Mouse (Mus musculus) heart, embryonic 11.5 days (tissue): ENCODE measurements around the gene Slc6a8. TPM values are rescaled to one million over a fixed set of nuclear protein-coding genes. Genes with fewer than 3 reads are reported as not detected.
A peak's percentile ranks its signal among the peaks of the same experiment; 100 is the strongest.

Experiments used
- ATAC-seq: fragments of 200-750 bp; cut with Nextera tagmentation; replicated peaks from 2 replicates; pipeline ENCODE4 v1.8.0; 2017; ENCODE audit warnings: moderate library complexity; ENCODE audit not compliant: insufficient number of reproducible peaks, low FRiP score, low TSS enrichment
- H3K27ac ChIP-seq: fragments of 300-500 bp; sonication (generic); 2 replicates; pipeline ENCODE4 v1.5.1; 2014; ENCODE audit warnings: mild to moderate bottlenecking, low read depth, low read length
- H3K27me3 ChIP-seq: fragments of 300-500 bp; sonication (generic); 2 replicates; pipeline ENCODE4 v1.6.1; 2014; ENCODE audit warnings: mild to moderate bottlenecking, low read length, mixed read lengths; ENCODE audit not compliant: control insufficient read depth, insufficient read depth
- H3K36me3 ChIP-seq: fragments of 300-500 bp; sonication (generic); 2 replicates; pipeline ENCODE4 v1.6.1; 2014; ENCODE audit warnings: mild to moderate bottlenecking, low read length, moderate library complexity, mixed read lengths; ENCODE audit not compliant: control insufficient read depth, insufficient read depth
- H3K4me1 ChIP-seq: fragments of 300-500 bp; sonication (generic); 2 replicates; pipeline ENCODE4 v1.6.1; 2014; ENCODE audit warnings: low read length; ENCODE audit not compliant: control insufficient read depth, insufficient read depth
- H3K4me2 ChIP-seq: fragments of 300-500 bp; sonication (generic); 2 replicates; pipeline ENCODE4 v1.6.1; 2014; ENCODE audit warnings: mild to moderate bottlenecking, moderate library complexity
- H3K4me3 ChIP-seq: fragments of 300-500 bp; sonication (generic); 2 replicates; pipeline ENCODE4 v1.5.1; 2014; ENCODE audit warnings: low read depth, low read length
- H3K9ac ChIP-seq: fragments of 300-500 bp; sonication (generic); 2 replicates; pipeline ENCODE4 v1.6.1; 2014; ENCODE audit warnings: mild to moderate bottlenecking, low read depth, low read length, moderate library complexity
- H3K9me3 ChIP-seq: fragments of 300-500 bp; sonication (generic); replicated peaks from 2 replicates; pipeline ENCODE4 v1.6.1; 2016; ENCODE audit warnings: low read length; ENCODE audit not compliant: control insufficient read depth
- WGBS: fragments of 180-500 bp; shearing (Covaris S2); extraction: QIAGEN DNeasy Blood & Tissue Kit; methylation state at CpG from one replicate; pipeline ENCODE4 v1.1.7; 2014; ENCODE audit not compliant: insufficient replicate concordance; 5-methylcytosine and 5-hydroxymethylcytosine counted together
- polyA plus RNA-seq: library from polyadenylated mRNA; unstranded; fragments of >200 nt; fragmentation: Nextera tagmentation; extraction: Ambion mirVana; gene quantifications from 2 replicates; pipeline ENCODE4 v1.2.1, GENCODE M21; 2014

The Slc6a8 gene
- polyA plus RNA-seq, 1 experiment from 2014 or later = 8.2 TPM

DNA sequence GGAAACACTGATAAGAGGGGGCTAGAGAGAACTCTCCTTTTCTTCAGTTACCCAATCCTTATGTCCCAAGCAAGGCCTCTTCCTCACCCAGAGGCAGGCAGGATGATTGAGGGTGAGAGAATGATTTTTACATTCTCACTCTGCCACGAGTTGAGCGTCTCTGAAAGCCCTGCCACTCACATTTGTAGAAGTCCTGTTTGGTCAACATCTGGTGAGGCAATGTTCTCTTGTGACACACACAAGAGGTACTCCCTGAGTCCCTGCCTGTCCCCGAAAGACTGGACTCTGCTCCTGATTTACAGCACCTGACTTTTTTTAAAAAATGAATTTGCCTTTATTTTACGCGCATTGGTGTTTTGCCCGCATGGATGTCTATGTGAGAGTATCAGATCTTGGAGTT lies 19.6 kb upstream of the Slc6a8 start:
- no peak for ATAC-seq
- 76% methylated on average over 6 of the region's 6 CpGs for WGBS

DNA sequence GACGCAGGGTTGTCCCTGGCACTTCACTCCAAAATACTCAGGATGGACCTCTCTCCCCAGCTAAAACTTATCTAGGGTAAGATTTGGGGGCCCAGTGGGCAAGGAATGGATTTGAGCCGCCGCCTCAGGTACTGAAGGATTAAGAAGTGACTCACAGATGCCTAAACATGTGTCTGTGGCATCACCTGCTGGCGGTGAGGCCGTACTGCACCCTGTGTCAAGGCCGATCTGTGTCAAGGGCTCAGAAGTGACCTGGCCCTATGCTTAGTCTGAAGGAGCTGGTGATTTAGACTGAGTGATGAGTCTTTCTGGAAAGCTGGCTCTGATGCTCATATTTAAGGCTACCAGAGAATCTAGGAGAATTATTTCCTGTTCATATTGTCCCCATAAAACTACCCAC lies 18.8 kb upstream of the Slc6a8 start:
- no peak overlapping the region for H3K4me2 ChIP-seq
- no peak overlapping the region for H3K4me3 ChIP-seq
- H3K36me3 ChIP-seq = no peaks in the 10 kb centered on the region
- ATAC-seq = no peak
- WGBS = 8% methylated on average over 6 of the region's 6 CpGs
- H3K9ac ChIP-seq = no peak overlapping the region
- no peak overlapping the region for H3K27ac ChIP-seq
- no peaks in the 10 kb centered on the region for H3K9me3 ChIP-seq
- no peaks in the 10 kb centered on the region for H3K4me1 ChIP-seq
- H3K27me3 ChIP-seq = peaks cover 5% of the 10 kb centered on the region

More for the DNA sequence above, 19.6 kb upstream of the Slc6a8 start:
- Histone ChIP-seq H3K36me3 (no peaks in the 10 kb centered on the region), H3K4me2 (no peak overlapping the region), H3K4me1 (no peaks in the 10 kb centered on the region), H3K27me3 (peaks cover 5% of the 10 kb centered on the region), H3K9me3 (no peaks in the 10 kb centered on the region), H3K27ac (no peak overlapping the region), H3K9ac (no peak overlapping the region), H3K4me3 (no peak overlapping the region)

DNA sequence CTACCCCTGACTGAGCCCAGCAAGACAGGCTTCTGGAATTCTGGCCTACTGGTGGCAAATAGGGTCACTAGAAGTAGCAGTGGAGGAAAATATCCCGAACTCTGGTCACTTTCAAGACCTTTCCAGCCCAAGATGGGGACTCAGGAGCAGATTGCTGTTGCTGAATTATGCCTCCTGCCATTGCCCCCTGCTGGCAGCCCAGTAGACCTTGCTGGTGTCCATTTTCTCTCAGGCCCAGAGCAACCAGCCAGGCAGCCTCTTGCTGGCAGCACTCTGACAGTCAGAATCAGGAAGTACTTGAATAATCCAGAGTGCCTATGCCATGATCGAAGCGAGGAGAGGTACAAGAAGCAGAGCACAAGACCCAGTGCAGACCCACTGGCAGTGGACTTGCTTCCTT lies 17.4 kb upstream of the Slc6a8 start:
- H3K27me3 ChIP-seq = peaks cover 7% of the 10 kb centered on the region
- H3K9me3 ChIP-seq = no peaks in the 10 kb centered on the region
- H3K36me3 ChIP-seq = no peaks in the 10 kb centered on the region
- H3K4me2 ChIP-seq = no peak overlapping the region
- WGBS = 65% methylated on average over 3 of the region's 3 CpGs
- no peak for ATAC-seq
- H3K4me1 ChIP-seq = no peaks in the 10 kb centered on the region
- no peak overlapping the region for H3K4me3 ChIP-seq
- H3K27ac ChIP-seq = no peak overlapping the region
- H3K9ac ChIP-seq = no peak overlapping the region

DNA sequence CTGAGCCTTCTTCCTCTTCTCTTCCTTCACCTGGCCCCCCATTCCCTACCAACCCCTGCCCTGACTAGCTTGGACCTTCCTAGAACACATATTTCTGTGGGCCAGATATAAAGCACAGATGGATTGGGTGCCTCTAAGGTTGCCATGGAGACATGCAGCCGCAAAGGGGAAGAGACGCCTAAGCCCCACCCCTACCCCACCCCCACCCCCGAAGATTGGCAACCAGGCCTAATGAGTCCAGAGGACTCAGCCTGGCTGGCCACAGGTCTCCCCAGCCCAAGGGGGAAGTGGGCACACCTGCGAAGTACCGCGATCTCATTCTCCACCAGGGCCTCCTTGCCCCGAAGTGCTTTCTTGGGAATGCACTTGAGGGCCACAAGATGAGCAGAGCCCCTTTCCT lies 14.6 kb upstream of the Slc6a8 start:
- no peaks in the 10 kb centered on the region for H3K4me1 ChIP-seq
- WGBS = 43% methylated on average over 7 of the region's 7 CpGs
- no peak overlapping the region for H3K27ac ChIP-seq
- ATAC-seq = no peak
- H3K4me2 ChIP-seq = no peak overlapping the region
- no peaks in the 10 kb centered on the region for H3K9me3 ChIP-seq
- H3K36me3 ChIP-seq = no peaks in the 10 kb centered on the region
- H3K4me3 ChIP-seq = no peak overlapping the region
- H3K9ac ChIP-seq = no peak overlapping the region
- peaks cover 7% of the 10 kb centered on the region for H3K27me3 ChIP-seq

GRCm38 (mm10) chrX:73658936-73659574 lies 13.9 kb upstream of the Slc6a8 start:
- peaks cover 7% of the 10 kb centered on the region for H3K27me3 ChIP-seq
- peak overlapping the region; percentile 77 for H3K4me2 ChIP-seq
- no peak overlapping the region for H3K9ac ChIP-seq
- H3K9me3 ChIP-seq = no peaks in the 10 kb centered on the region
- H3K4me3 ChIP-seq = peak overlapping the region; percentile 47
- H3K36me3 ChIP-seq = no peaks in the 10 kb centered on the region
- 65% methylated on average over 13 of the region's 13 CpGs for WGBS
- 0 out of 2 replicates have a peak, but pooled peaks have one; percentile 43 for ATAC-seq
- no peaks in the 10 kb centered on the region for H3K4me1 ChIP-seq
- no peak overlapping the region for H3K27ac ChIP-seq

- Histone ChIP-seq H3K27me3 (peaks cover 7% of the 10 kb centered on the region), H3K4me3 (peak within 1 kb of the TSS; percentile 47)
- 21% methylated on average over 26 of the region's 57 CpGs for WGBS
Observed at GRCm38 (mm10) chrX:73659575-73660283, 13.2 kb upstream of the Slc6a8 start, which contains the start of gene Pnck. Gene Pnck (minus strand): TSS chrX:73660117.

DNA sequence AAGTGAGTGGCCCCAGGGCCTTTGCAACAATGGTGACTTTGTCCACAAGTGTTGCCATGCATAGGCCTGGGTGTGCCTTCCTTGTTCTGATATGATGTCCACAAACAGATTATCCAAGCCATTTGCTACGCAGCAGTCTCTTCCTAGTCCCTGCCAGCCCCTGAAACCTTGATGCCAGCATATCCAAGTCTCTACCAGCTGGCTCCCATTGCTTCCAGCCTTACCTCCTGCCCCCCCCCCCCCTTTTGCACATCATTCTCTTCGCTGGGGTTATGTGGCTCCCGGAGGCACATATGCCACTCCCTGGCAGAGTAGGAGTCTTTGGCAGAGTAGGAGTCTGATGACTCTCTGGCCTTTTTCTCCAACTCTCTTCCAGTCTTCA lies 12.7 kb upstream of the Slc6a8 start:
- 70% methylated on average over 3 of the region's 3 CpGs for WGBS
- peak overlapping the region; percentile 47 for H3K4me3 ChIP-seq
- H3K27ac ChIP-seq = no peak overlapping the region

More at GRCm38 (mm10) chrX:73659575-73660283, 13.2 kb upstream of the Slc6a8 start, which contains the start of gene Pnck:
- ATAC-seq = peak; percentile 60
- no peak within 1 kb of the TSS for H3K27ac ChIP-seq
- no peaks in the 10 kb centered on the region for H3K36me3 ChIP-seq
- peak within 1 kb of the TSS; percentile 77 for H3K4me2 ChIP-seq
- no peaks in the 10 kb centered on the region for H3K4me1 ChIP-seq
- peak within 1 kb of the TSS; percentile 64 for H3K9ac ChIP-seq
- no peaks in the 10 kb centered on the region for H3K9me3 ChIP-seq

DNA sequence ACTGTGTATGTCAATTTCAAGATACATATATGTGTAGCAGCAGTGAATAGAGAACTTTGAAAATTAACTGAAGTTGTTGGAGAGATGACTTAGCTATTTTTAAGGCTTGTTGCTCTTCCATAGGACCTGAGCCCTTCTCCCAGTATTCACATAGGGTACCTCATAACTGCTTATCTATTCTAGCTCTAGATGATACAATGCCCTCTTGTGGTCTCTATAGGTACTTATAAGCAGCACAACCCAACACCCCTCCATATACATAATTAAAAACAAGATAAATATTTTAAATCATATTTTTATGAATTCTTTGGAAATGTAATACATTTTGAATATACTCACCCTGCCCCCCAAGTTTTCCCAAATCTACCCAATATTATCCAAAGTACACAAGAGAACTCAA lies 9.8 kb upstream of the Slc6a8 start:
- Histone ChIP-seq H3K9ac (no peak overlapping the region), H3K36me3 (no peaks in the 10 kb centered on the region), H3K4me3 (no peak overlapping the region), H3K4me2 (no peak overlapping the region), H3K4me1 (no peaks in the 10 kb centered on the region), H3K27ac (no peak overlapping the region), H3K27me3 (0 out of 2 replicates have a peak, but pooled peaks cover 2% of the 10 kb centered on the region), H3K9me3 (no peaks in the 10 kb centered on the region)
- ATAC-seq = no peak

More for the DNA sequence above, 12.7 kb upstream of the Slc6a8 start:
- Histone ChIP-seq H3K27me3 (peaks cover 7% of the 10 kb centered on the region), H3K36me3 (no peaks in the 10 kb centered on the region), H3K9ac (peak overlapping the region; percentile 64; the same call in 1 of the 2 replicates), H3K9me3 (no peaks in the 10 kb centered on the region), H3K4me1 (no peaks in the 10 kb centered on the region), H3K4me2 (peak overlapping the region; percentile 77)
- ATAC-seq = 0 out of 2 replicates have a peak, but pooled peaks have one; percentile 18
